15 mouse cellular contexts compared by ENCODE assay signal in the genomic region with DNA sequence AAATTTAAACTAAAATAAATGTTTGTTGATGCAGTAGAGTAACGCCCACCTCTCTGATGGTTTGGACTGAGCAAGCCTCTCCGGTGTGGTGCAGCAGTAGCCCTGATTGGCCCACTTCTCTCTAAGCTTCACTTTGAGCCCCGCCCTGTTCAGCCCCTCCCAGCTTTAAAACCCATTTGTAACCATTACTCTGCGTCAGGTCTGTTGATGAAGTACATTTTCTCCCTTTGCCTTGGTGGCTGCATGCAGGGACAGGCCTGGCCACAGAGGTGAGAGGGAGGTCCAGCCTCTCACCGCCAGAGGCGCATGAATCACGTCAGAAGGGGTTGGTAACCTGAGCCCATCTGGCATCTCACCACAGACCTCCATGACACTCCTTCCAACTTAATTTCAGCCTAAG. TPM values are rescaled to one million over a fixed set of nuclear protein-coding genes. Genes with fewer than 3 reads are reported as not detected.
DNase-seq lines count a peak whose midpoint lies in the region; ATAC-seq and TF ChIP-seq lines count a peak whose summit lies in the region.
"Had no signal": no experiment of that assay in that cellular context is flagged by ENCODE, and none has a peak within 500 bp of the region (broad histone marks: within the 10 kb centered on the region; RNA-seq: fewer than 3 reads in every experiment).

No protein-coding gene starts in this region.

- no peak for TF ChIP-seq POLR2A in brain, embryonic 14.5 days (IDR thresholded peaks at IDR 0.05; ENCODE audit: borderline replicate concordance, extremely low read depth, insufficient read depth, insufficient read length, poor library complexity, severe bottlenecking)

- no peak overlapping the region for H3K27ac ChIP-seq in neural tube, embryonic 15.5 days (replicated peaks)
- no peak overlapping the region for H3K27ac ChIP-seq in embryonic facial prominence, embryonic 15.5 days (replicated peaks)
- H3K27ac ChIP-seq in stomach, embryonic 16.5 days (ENCODE audit: low read length) = no peak overlapping the region
- H3K27ac ChIP-seq in intestine, embryonic 16.5 days (ENCODE audit: low read length) = no peak overlapping the region
- H3K27ac ChIP-seq: heart, adult 2 months had no signal

- H3K4me2 ChIP-seq in neural tube, embryonic 15.5 days = no peak overlapping the region
- no peak overlapping the region for H3K4me2 ChIP-seq in embryonic facial prominence, embryonic 15.5 days (replicated peaks)
- no peak overlapping the region for H3K4me2 ChIP-seq in stomach, embryonic 16.5 days (ENCODE audit: low read depth, low read length)
- no peak overlapping the region for H3K4me2 ChIP-seq in intestine, embryonic 16.5 days (ENCODE audit: low read depth, low read length)

- DNase-seq in neural tube, embryonic 10.5 days (ENCODE audit: extremely low spot score, low spot score) = peak; percentile 30
- no peak for DNase-seq in brain, embryonic 14.5 days (ENCODE audit: low read depth)
- no peak for DNase-seq in layer of hippocampus, postnatal 36 days
- DNase-seq: cerebellum, adult 9-11 months; heart, adult 2 months; heart, postnatal 14 days; kidney, adult 18-20 months; right cerebral cortex, postnatal 4 days had no signal

- ATAC-seq in neural tube, embryonic 15.5 days (ENCODE audit: low FRiP score) = no peak
- peak; percentile 51; the same call in 1 of the 2 replicates for ATAC-seq in embryonic facial prominence, embryonic 15.5 days (ENCODE audit: insufficient number of reproducible peaks, low FRiP score, low TSS enrichment, low read depth)
- ATAC-seq in stomach, embryonic 16.5 days (ENCODE audit: insufficient read depth, low FRiP score) = peak; percentile 44
- no peak for ATAC-seq in intestine, embryonic 16.5 days
- ATAC-seq: activated CD4-positive, CD25-positive, alpha-beta regulatory T cell, adult 4 months had no signal

- H3K9me3 ChIP-seq in neural tube, embryonic 15.5 days (replicated peaks) = no peaks in the 10 kb centered on the region
- no peaks in the 10 kb centered on the region for H3K9me3 ChIP-seq in embryonic facial prominence, embryonic 15.5 days (replicated peaks)
- no peaks in the 10 kb centered on the region for H3K9me3 ChIP-seq in stomach, embryonic 16.5 days (replicated peaks; ENCODE audit: control insufficient read depth, low read length)
- no peaks in the 10 kb centered on the region for H3K9me3 ChIP-seq in intestine, embryonic 16.5 days (ENCODE audit: control insufficient read depth, low read length)
- H3K9me3 ChIP-seq: megakaryocyte, embryonic 14.5 days had no signal

- H3K4me3 ChIP-seq in neural tube, embryonic 15.5 days (replicated peaks) = no peak overlapping the region
- no peak overlapping the region for H3K4me3 ChIP-seq in embryonic facial prominence, embryonic 15.5 days (replicated peaks)
- no peak overlapping the region for H3K4me3 ChIP-seq in stomach, embryonic 16.5 days (replicated peaks; ENCODE audit: low read length)
- H3K4me3 ChIP-seq in intestine, embryonic 16.5 days (ENCODE audit: low read length) = no peak overlapping the region
- H3K4me3 ChIP-seq: heart, adult 2 months; megakaryocyte, embryonic 14.5 days; myocyte had no signal

- 37% methylated on average over 7 of the region's 7 CpGs for WGBS in neural tube, embryonic 15.5 days
- 29% methylated on average over 7 of the region's 7 CpGs for WGBS in embryonic facial prominence, embryonic 15.5 days
- 17% methylated on average over 7 of the region's 7 CpGs for WGBS in stomach, embryonic 16.5 days
- WGBS in intestine, embryonic 16.5 days = 25% methylated on average over 7 of the region's 7 CpGs

- no peak overlapping the region for H3K9ac ChIP-seq in neural tube, embryonic 15.5 days (replicated peaks)
- H3K9ac ChIP-seq in embryonic facial prominence, embryonic 15.5 days = no peak overlapping the region
- H3K9ac ChIP-seq in stomach, embryonic 16.5 days (ENCODE audit: low read length) = no peak overlapping the region
- no peak overlapping the region for H3K9ac ChIP-seq in intestine, embryonic 16.5 days (ENCODE audit: low read depth, low read length)

- peaks cover 3% of the 10 kb centered on the region; the same call in 1 of the 2 replicates for H3K4me1 ChIP-seq in neural tube, embryonic 15.5 days
- H3K4me1 ChIP-seq in embryonic facial prominence, embryonic 15.5 days = 0 out of 2 replicates have a peak, but pooled peaks cover 3% of the 10 kb centered on the region
- no peaks in the 10 kb centered on the region for H3K4me1 ChIP-seq in stomach, embryonic 16.5 days (ENCODE audit: control insufficient read depth, insufficient read depth, low read length)
- no peaks in the 10 kb centered on the region for H3K4me1 ChIP-seq in intestine, embryonic 16.5 days (ENCODE audit: control insufficient read depth, insufficient read depth, low read length)
- H3K4me1 ChIP-seq: megakaryocyte, embryonic 14.5 days had no signal

- H3K27me3 ChIP-seq in neural tube, embryonic 15.5 days (replicated peaks) = 0 out of 2 replicates have a peak, but pooled peaks cover 3% of the 10 kb centered on the region
- no peaks in the 10 kb centered on the region for H3K27me3 ChIP-seq in embryonic facial prominence, embryonic 15.5 days
- H3K27me3 ChIP-seq in stomach, embryonic 16.5 days (ENCODE audit: control insufficient read depth, insufficient read depth, low read length) = no peaks in the 10 kb centered on the region
- no peaks in the 10 kb centered on the region for H3K27me3 ChIP-seq in intestine, embryonic 16.5 days (replicated peaks; ENCODE audit: control insufficient read depth, insufficient read depth, low read length)

- H3K36me3 ChIP-seq in neural tube, embryonic 15.5 days = no peaks in the 10 kb centered on the region
- no peaks in the 10 kb centered on the region for H3K36me3 ChIP-seq in embryonic facial prominence, embryonic 15.5 days
- no peaks in the 10 kb centered on the region for H3K36me3 ChIP-seq in stomach, embryonic 16.5 days (ENCODE audit: control insufficient read depth, insufficient read depth, low read length)
- no peaks in the 10 kb centered on the region for H3K36me3 ChIP-seq in intestine, embryonic 16.5 days (ENCODE audit: control insufficient read depth, insufficient read depth, low read length)

- 0 out of 2 replicates have a peak, but pooled peaks have one; percentile 23 for TF ChIP-seq CTCF in brain, embryonic 14.5 days (IDR thresholded peaks at IDR 0.05; ENCODE audit: borderline replicate concordance, extremely low read depth, insufficient read depth, insufficient read length)

RNA-seq across cellular contexts. Expression of a gene that starts 49.7 kb away (rescaled TPM):
- polyA plus RNA-seq in neural tube, embryonic 15.5 days (2015; fragmentation: Nextera tagmentation; extraction: Ambion mirVana) = 141 and 157 TPM in 2 replicates
- 147 and 194 TPM in 2 replicates for polyA plus RNA-seq in brain, embryonic 14.5 days (2012; rRNA removed)
- polyA plus RNA-seq in embryonic facial prominence, embryonic 15.5 days (2015; fragmentation: Nextera tagmentation; extraction: Ambion mirVana) = 177 and 189 TPM in 2 replicates
- 178 and 184 TPM in 2 replicates for polyA plus RNA-seq in stomach, embryonic 16.5 days (2015; fragmentation: Nextera tagmentation; extraction: Ambion mirVana)
- 162 and 193 TPM in 2 replicates for polyA plus RNA-seq in intestine, embryonic 16.5 days (2015; fragmentation: Nextera tagmentation; extraction: Ambion mirVana)
- total RNA-seq in layer of hippocampus, postnatal 36 days (2021) = 10 to 100 TPM; 57.4 to 61.9 TPM

Comparison
In these comparisons a context has a peak if more than half of its experiments do, and no peak if none do; other contexts are left out.
1. ATAC-seq: peak in embryonic facial prominence, embryonic 15.5 days (single experiment) and stomach, embryonic 16.5 days (single experiment); none in neural tube, embryonic 15.5 days (single experiment) and intestine, embryonic 16.5 days (single experiment).